Mouse (Mus musculus) myocyte (in vitro differentiated cells): ENCODE results near the gene Kcnk10. TPM values are rescaled to one million over a fixed set of nuclear protein-coding genes. Genes with fewer than 3 reads are reported as not detected.

Source experiments
- H3K27me3 ChIP-seq: one replicate; pipeline ENCODE4 v1.6.1; 2011; ENCODE audit not compliant: control insufficient read depth, insufficient read depth, insufficient read length
- H3K36me3 ChIP-seq: one replicate; pipeline ENCODE4 v1.6.1; 2011; ENCODE audit not compliant: control insufficient read depth, insufficient read depth
- H3K4me2 ChIP-seq: one replicate; pipeline ENCODE4 v1.6.1; 2011; ENCODE audit warnings: low read depth, control low read depth
- H3K4me3 ChIP-seq: one replicate; pipeline ENCODE4 v1.5.1; 2011; ENCODE audit warnings: mild to moderate bottlenecking, control low read depth, moderate library complexity
- H3K79me2 ChIP-seq: one replicate; pipeline ENCODE4 v1.6.1; 2011; ENCODE audit not compliant: control insufficient read depth, insufficient read depth
- H3ac ChIP-seq: one replicate; pipeline ENCODE4 v1.6.1; 2011; ENCODE audit not compliant: control insufficient read depth, insufficient read length
- CEBPB ChIP-seq: IDR thresholded peaks from 2 replicates; pipeline ENCODE4 v1.6.1; 2011; ENCODE audit warnings: mild to moderate bottlenecking, moderate library complexity; ENCODE audit not compliant: poor library complexity, insufficient read depth, severe bottlenecking
- E2F4 ChIP-seq: IDR thresholded peaks from one replicate; pipeline ENCODE4 v1.6.1; 2011; ENCODE audit warnings: mild to moderate bottlenecking, control low read depth, moderate library complexity; ENCODE audit not compliant: insufficient read depth
- MAX ChIP-seq: IDR thresholded peaks from one replicate; pipeline ENCODE4 v1.6.1; 2011; ENCODE audit warnings: low read depth, mild to moderate bottlenecking, control low read depth
- MYOD1 ChIP-seq, 3 experiments: IDR thresholded peaks; one replicate each; pipeline ENCODE4 v1.6.1; 2011; ENCODE audit warnings: control low read depth in 2 of 3, low read depth in 2 of 3, mild to moderate bottlenecking in 2 of 3, moderate library complexity in 1 of 3; ENCODE audit not compliant: insufficient read length in 2 of 3, control insufficient read depth in 1 of 3
- MYOG ChIP-seq, 3 experiments: IDR thresholded peaks; one replicate each; pipeline ENCODE4 v1.6.1; 2011; ENCODE audit warnings: control low read depth in 2 of 3, low read depth in 2 of 3, mild to moderate bottlenecking in 2 of 3; ENCODE audit not compliant: insufficient read length in 2 of 3, control insufficient read depth in 1 of 3, insufficient read depth in 1 of 3
- POLR2A ChIP-seq: IDR thresholded peaks from one replicate; pipeline ENCODE4 v1.6.1; 2011; ENCODE audit warnings: low read depth, mild to moderate bottlenecking, control low read depth, moderate library complexity; ENCODE audit not compliant: insufficient read length
- POLR2AphosphoS2 ChIP-seq: IDR thresholded peaks from one replicate; pipeline ENCODE4 v1.6.1; 2011; ENCODE audit warnings: low read depth, control low read depth; ENCODE audit not compliant: insufficient read length
- REST ChIP-seq: IDR thresholded peaks from one replicate; pipeline ENCODE4 v1.6.1; 2011; ENCODE audit warnings: mild to moderate bottlenecking, control low read depth, moderate library complexity; ENCODE audit not compliant: insufficient read depth, insufficient read length
- SRF ChIP-seq: IDR thresholded peaks from one replicate; pipeline ENCODE4 v1.6.1; 2011; ENCODE audit warnings: low read depth; ENCODE audit not compliant: control insufficient read depth, insufficient read length
- TCF12 ChIP-seq: IDR thresholded peaks from one replicate; pipeline ENCODE4 v1.6.1; 2011; ENCODE audit warnings: mild to moderate bottlenecking, control low read depth; ENCODE audit not compliant: poor library complexity, insufficient read depth, severe bottlenecking
- TCF3 ChIP-seq: IDR thresholded peaks from one replicate; pipeline ENCODE4 v1.6.1; 2011; ENCODE audit warnings: low read depth, control low read depth; ENCODE audit not compliant: insufficient read length
- USF1 ChIP-seq: IDR thresholded peaks from one replicate; pipeline ENCODE4 v1.6.1; 2011; ENCODE audit warnings: low read depth, mild to moderate bottlenecking, control low read depth, moderate library complexity
- polyA plus RNA-seq: library from polyadenylated mRNA; unstranded; fragments of >200 nt; fragmentation: generic; extraction: Trizol; gene quantifications from one replicate; pipeline ENCODE4 v1.2.1, GENCODE M21; 2012; ENCODE audit warnings: missing spikeins

Kcnk10 gene
- polyA plus RNA-seq, 1 experiment, result not detected

DNA sequence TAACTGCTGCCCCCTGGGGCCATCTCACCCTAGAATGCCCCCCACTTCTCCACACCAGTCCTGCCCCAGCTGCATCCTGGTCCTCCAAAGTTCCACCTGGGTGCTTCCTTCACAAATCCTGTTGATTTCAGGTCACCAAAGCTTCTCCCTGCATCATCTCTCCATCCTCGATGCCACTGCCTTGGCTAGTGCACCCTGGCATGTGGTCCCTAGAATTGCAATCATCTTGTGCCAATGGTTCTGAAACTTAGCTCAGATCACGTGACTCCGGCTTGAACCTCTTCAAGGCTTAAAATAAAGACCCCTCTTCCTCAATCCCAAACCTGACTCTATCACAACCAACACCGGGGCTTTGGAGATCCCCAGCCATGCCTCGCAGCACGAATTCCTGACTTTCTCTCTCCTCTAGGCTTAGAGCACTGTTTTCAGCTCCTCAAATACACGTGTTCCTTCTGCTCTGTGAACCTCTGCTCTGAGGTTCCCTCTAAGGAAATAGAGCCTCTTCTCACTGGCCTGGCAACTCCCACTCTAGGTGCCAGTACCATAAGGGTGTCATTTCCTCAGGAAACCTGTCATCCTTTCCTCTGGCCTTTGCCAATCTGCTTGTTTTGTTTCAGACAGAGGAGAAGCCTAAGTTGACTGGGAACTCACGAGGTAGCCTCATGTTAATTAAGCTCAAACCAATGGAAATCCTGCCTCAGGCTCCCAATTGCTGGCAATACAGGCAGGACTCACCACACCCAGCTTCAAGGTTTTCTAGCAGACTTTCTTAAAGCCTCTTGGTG is 6.0 kb downstream of the Kcnk10 start:
- TF ChIP-seq MYOG (IDR thresholded peaks at IDR 0.05; ENCODE audit: control insufficient read depth in 1 of 3, insufficient read depth in 1 of 3, insufficient read length in 2 of 3, low read depth in 2 of 3) (no peak), CEBPB (no peak), MYOD1 (IDR thresholded peaks at IDR 0.05; ENCODE audit: control insufficient read depth in 1 of 3, insufficient read length in 2 of 3, low read depth in 2 of 3) (no peak), TCF3 (no peak), SRF (no peak)
- Histone ChIP-seq H3K27me3 (peaks cover 77% of the 10 kb centered on the region), H3K79me2 (no peaks in the 10 kb centered on the region), H3K4me2 (no peak overlapping the region), H3K36me3 (no peaks in the 10 kb centered on the region), H3ac (no peak overlapping the region), H3K4me3 (no peak overlapping the region)

DNA sequence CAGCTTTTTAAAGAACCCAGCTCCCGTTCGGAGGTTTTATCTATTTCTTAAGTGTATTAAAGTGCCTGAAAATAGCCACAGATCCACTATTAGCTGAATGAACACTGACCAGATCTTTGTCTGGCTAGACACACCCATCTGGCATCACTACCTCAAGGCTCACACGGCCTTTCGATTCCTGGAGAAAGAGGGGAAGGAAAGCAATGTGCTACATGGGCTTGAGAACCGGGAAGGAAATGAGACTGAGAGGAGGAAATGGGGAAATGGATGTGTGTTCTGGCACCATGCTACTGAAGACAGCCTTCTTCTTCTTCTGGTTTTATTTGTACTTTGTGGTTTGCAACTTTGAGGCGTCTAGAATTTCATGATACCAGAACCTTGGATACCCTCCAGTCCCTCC is 8.7 kb downstream of the Kcnk10 start:
- no peaks in the 10 kb centered on the region for H3K79me2 ChIP-seq

DNA sequence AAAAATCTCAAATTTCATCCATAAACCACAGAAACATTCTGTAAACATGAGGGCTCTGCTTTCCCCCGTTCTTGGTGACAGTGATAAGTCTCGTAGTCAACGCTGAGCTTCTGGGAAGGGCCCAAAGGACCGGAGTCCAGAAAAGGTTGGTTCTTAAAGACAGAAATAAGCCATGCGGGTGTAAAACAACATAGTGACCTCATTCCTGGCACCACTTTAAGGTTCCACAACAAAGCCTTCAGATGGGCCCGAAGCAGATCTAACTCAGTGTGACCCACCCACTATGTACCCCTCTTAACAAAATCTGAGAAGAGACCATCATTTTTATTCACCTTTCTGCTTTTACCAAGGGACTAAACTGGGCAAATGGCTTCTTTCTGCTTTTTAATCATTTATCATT is 10.2 kb downstream of the Kcnk10 start:
- TF ChIP-seq CEBPB (no peak), POLR2A (no peak), MYOG (IDR thresholded peaks at IDR 0.05; ENCODE audit: control insufficient read depth in 1 of 3, insufficient read depth in 1 of 3, insufficient read length in 2 of 3, low read depth in 2 of 3) (no peak), USF1 (no peak), MYOD1 (IDR thresholded peaks at IDR 0.05; ENCODE audit: control insufficient read depth in 1 of 3, insufficient read length in 2 of 3, low read depth in 2 of 3) (no peak), POLR2AphosphoS2 (no peak), TCF12 (no peak), E2F4 (no peak), REST (no peak)
- H3K36me3 ChIP-seq, result no peaks in the 10 kb centered on the region
- no peak overlapping the region for H3K4me2 ChIP-seq
- no peak overlapping the region for H3ac ChIP-seq
- peaks cover 47% of the 10 kb centered on the region for H3K27me3 ChIP-seq
- no peak overlapping the region for H3K4me3 ChIP-seq
- no peaks in the 10 kb centered on the region for H3K79me2 ChIP-seq

More for the DNA sequence above, 8.7 kb downstream of the Kcnk10 start:
- Histone ChIP-seq H3ac (no peak overlapping the region), H3K4me2 (no peak overlapping the region), H3K27me3 (peaks cover 61% of the 10 kb centered on the region), H3K4me3 (no peak overlapping the region), H3K36me3 (no peaks in the 10 kb centered on the region)
- TF ChIP-seq TCF12, result no peak
- no peak for TF ChIP-seq CEBPB
- TF ChIP-seq MAX, result no peak
- no peak for TF ChIP-seq TCF3
- no peak for TF ChIP-seq POLR2AphosphoS2
- no peak for TF ChIP-seq E2F4
- TF ChIP-seq REST, result no peak
- TF ChIP-seq MYOG (IDR thresholded peaks at IDR 0.05; ENCODE audit: control insufficient read depth in 1 of 3, insufficient read depth in 1 of 3, insufficient read length in 2 of 3, low read depth in 2 of 3), result no peak
- no peak for TF ChIP-seq POLR2A

DNA sequence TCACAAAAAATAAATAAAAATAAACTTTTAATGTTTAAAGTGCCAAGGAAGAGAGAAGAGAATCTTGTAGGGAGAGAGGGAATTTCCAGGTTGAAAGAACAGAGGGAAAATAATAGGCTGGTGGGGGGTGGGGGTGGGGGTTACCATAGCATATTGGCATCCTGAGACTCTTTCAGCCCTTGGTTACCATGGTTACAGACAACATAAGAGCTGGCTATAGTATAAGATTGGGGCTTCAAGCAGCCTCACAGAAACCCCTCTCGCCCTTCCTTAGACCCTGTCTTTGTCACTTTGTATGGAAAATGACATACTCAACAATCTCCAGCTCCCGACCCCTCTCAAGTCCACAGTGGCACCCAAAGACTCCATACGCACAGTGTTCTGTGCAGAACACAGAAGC is 13.7 kb downstream of the Kcnk10 start:
- TF ChIP-seq MYOG (IDR thresholded peaks at IDR 0.05; ENCODE audit: control insufficient read depth in 1 of 3, insufficient read depth in 1 of 3, insufficient read length in 2 of 3, low read depth in 2 of 3), result no peak
- TF ChIP-seq TCF3, result no peak
- TF ChIP-seq CEBPB, result no peak
- TF ChIP-seq POLR2A, result no peak
- no peak for TF ChIP-seq TCF12
- no peak for TF ChIP-seq MYOD1 (IDR thresholded peaks at IDR 0.05; ENCODE audit: control insufficient read depth in 1 of 3, insufficient read length in 2 of 3, low read depth in 2 of 3)
- no peak for TF ChIP-seq POLR2AphosphoS2
- no peak for TF ChIP-seq REST
- no peak for TF ChIP-seq SRF
- TF ChIP-seq E2F4, result no peak
- no peak for TF ChIP-seq MAX
- TF ChIP-seq USF1, result no peak
- Histone ChIP-seq H3ac (no peak overlapping the region), H3K27me3 (peaks cover 27% of the 10 kb centered on the region), H3K36me3 (no peaks in the 10 kb centered on the region), H3K79me2 (no peaks in the 10 kb centered on the region), H3K4me3 (no peak overlapping the region), H3K4me2 (no peak overlapping the region)

DNA sequence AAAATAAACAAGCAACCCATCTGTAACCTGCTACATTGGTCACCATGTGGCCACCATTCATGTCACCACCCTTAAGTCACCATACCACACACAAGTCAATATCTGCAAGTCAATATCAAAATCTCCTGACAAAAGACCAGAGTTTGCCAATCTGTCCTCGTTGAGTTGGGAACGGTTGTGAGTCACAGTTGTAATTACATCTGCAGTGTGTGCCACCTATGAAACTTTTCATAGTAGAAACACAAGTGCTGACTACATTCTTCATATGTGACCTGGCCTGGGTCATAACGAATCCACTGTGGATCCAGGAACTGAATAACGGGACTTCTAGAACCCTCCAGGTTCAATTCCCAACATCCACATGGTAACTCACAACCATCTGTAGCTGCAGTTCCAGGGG is 14.8 kb downstream of the Kcnk10 start:
- Histone ChIP-seq H3K4me2 (no peak overlapping the region), H3K27me3 (peaks cover 18% of the 10 kb centered on the region), H3ac (no peak overlapping the region), H3K4me3 (no peak overlapping the region), H3K79me2 (no peaks in the 10 kb centered on the region), H3K36me3 (no peaks in the 10 kb centered on the region)
- TF ChIP-seq TCF3, result no peak
- no peak for TF ChIP-seq E2F4
- no peak for TF ChIP-seq SRF
- no peak for TF ChIP-seq POLR2A
- no peak for TF ChIP-seq TCF12
- TF ChIP-seq USF1, result no peak
- no peak for TF ChIP-seq MYOG (IDR thresholded peaks at IDR 0.05; ENCODE audit: control insufficient read depth in 1 of 3, insufficient read depth in 1 of 3, insufficient read length in 2 of 3, low read depth in 2 of 3)
- TF ChIP-seq CEBPB, result no peak
- no peak for TF ChIP-seq POLR2AphosphoS2
- TF ChIP-seq MYOD1 (IDR thresholded peaks at IDR 0.05; ENCODE audit: control insufficient read depth in 1 of 3, insufficient read length in 2 of 3, low read depth in 2 of 3), result no peak
- no peak for TF ChIP-seq REST
- no peak for TF ChIP-seq MAX
